Mouse (Mus musculus): ENCODE results near the gene Irf1. TPM values are rescaled to one million over a fixed set of nuclear protein-coding genes. Genes with fewer than 3 reads are reported as not detected.
A peak's percentile ranks its signal among the peaks of the same experiment; 100 is the strongest.
"Not testable (repeated sequence)": the region's sequence is repeated elsewhere in the genome, so short reads cannot be mapped to it uniquely, and the experiment has no call there.

The Irf1 gene
- polyA plus RNA-seq, 1 experiment from 2014 or later, result 76.1 TPM

GRCm38 (mm10) chr11:53758033-53758432, 11.8 kb upstream of the Irf1 start:
- not testable (repeated sequence) for H3K27me3 ChIP-seq (replicated peaks; ENCODE audit: control insufficient read depth, insufficient read depth, low read length); H3K36me3 ChIP-seq (ENCODE audit: control insufficient read depth, insufficient read depth); H3K4me2 ChIP-seq (replicated peaks; ENCODE audit: low read depth); ATAC-seq; H3K9me3 ChIP-seq (ENCODE audit: control insufficient read depth); H3K9ac ChIP-seq (ENCODE audit: low read depth, low read length); H3K4me3 ChIP-seq (ENCODE audit: low read depth, low read length)
- 51% methylated on average over 8 of the region's 9 CpGs for whole genome bisulfite sequencing
- peak overlapping the region; percentile 95 for H3K27ac ChIP-seq (ENCODE audit: low read depth, low read length)
- H3K4me1 ChIP-seq (replicated peaks; ENCODE audit: control insufficient read depth, insufficient read depth, low read length), result peaks cover 25% of the 10 kb centered on the region
- TF ChIP-seq CTCF (IDR thresholded peaks at IDR 0.05; ENCODE audit: low read depth), result peak; percentile 68

GRCm38 (mm10) chr11:53758791-53759351, 10.9 kb upstream of the Irf1 start:
- no peak overlapping the region for H3K4me3 ChIP-seq (ENCODE audit: low read depth, low read length)
- peak overlapping the region; percentile 95 for H3K27ac ChIP-seq (ENCODE audit: low read depth, low read length)
- H3K9ac ChIP-seq (ENCODE audit: low read depth, low read length), result 0 out of 2 replicates have a peak overlapping the region, but pooled peaks have one; percentile 1
- WGBS, result 25% methylated on average over 6 of the region's 6 CpGs
- peaks cover 25% of the 10 kb centered on the region for H3K4me1 ChIP-seq (replicated peaks; ENCODE audit: control insufficient read depth, insufficient read depth, low read length)
- ATAC-seq, result peak; percentile 68
- no peaks in the 10 kb centered on the region for H3K27me3 ChIP-seq (replicated peaks; ENCODE audit: control insufficient read depth, insufficient read depth, low read length)
- H3K4me2 ChIP-seq (replicated peaks; ENCODE audit: low read depth), result peak overlapping the region; percentile 30; the same call in 1 of the 2 replicates
- H3K9me3 ChIP-seq (ENCODE audit: control insufficient read depth), result no peaks in the 10 kb centered on the region
- TF ChIP-seq CTCF (IDR thresholded peaks at IDR 0.05; ENCODE audit: low read depth), result peak; percentile 67
- H3K36me3 ChIP-seq (ENCODE audit: control insufficient read depth, insufficient read depth), result no peaks in the 10 kb centered on the region

GRCm38 (mm10) chr11:53759545-53760406, 10.0 kb upstream of the Irf1 start:
- WGBS, result 19% methylated on average over 22 of the region's 22 CpGs
- TF ChIP-seq CTCF (IDR thresholded peaks at IDR 0.05; ENCODE audit: low read depth), result no peak
- no peaks in the 10 kb centered on the region for H3K27me3 ChIP-seq (replicated peaks; ENCODE audit: control insufficient read depth, insufficient read depth, low read length)
- H3K4me2 ChIP-seq (replicated peaks; ENCODE audit: low read depth), result peak overlapping the region; percentile 37; the same call in 1 of the 2 replicates
- H3K4me3 ChIP-seq (ENCODE audit: low read depth, low read length), result no peak overlapping the region
- H3K9ac ChIP-seq (ENCODE audit: low read depth, low read length), result 0 out of 2 replicates have a peak overlapping the region, but pooled peaks have one; percentile 1
- peak; percentile 12; the same call in 1 of the 2 replicates for ATAC-seq
- H3K4me1 ChIP-seq (replicated peaks; ENCODE audit: control insufficient read depth, insufficient read depth, low read length), result peaks cover 25% of the 10 kb centered on the region
- H3K27ac ChIP-seq (ENCODE audit: low read depth, low read length), result peak overlapping the region; percentile 95
- H3K9me3 ChIP-seq (ENCODE audit: control insufficient read depth), result no peaks in the 10 kb centered on the region
- H3K36me3 ChIP-seq (ENCODE audit: control insufficient read depth, insufficient read depth), result no peaks in the 10 kb centered on the region

GRCm38 (mm10) chr11:53761284-53761683, 8.5 kb upstream of the Irf1 start:
- no peaks in the 10 kb centered on the region for H3K36me3 ChIP-seq (ENCODE audit: control insufficient read depth, insufficient read depth)
- no peak for TF ChIP-seq CTCF (IDR thresholded peaks at IDR 0.05; ENCODE audit: low read depth)
- no peak overlapping the region for H3K4me3 ChIP-seq (ENCODE audit: low read depth, low read length)
- H3K4me1 ChIP-seq (replicated peaks; ENCODE audit: control insufficient read depth, insufficient read depth, low read length), result peaks cover 25% of the 10 kb centered on the region
- no peak for ATAC-seq
- H3K9ac ChIP-seq (ENCODE audit: low read depth, low read length), result no peak overlapping the region
- H3K9me3 ChIP-seq (ENCODE audit: control insufficient read depth), result no peaks in the 10 kb centered on the region
- 65% methylated on average over 5 of the region's 5 CpGs for WGBS
- H3K27ac ChIP-seq (ENCODE audit: low read depth, low read length), result peak overlapping the region; percentile 99
- no peaks in the 10 kb centered on the region for H3K27me3 ChIP-seq (replicated peaks; ENCODE audit: control insufficient read depth, insufficient read depth, low read length)
- no peak overlapping the region for H3K4me2 ChIP-seq (replicated peaks; ENCODE audit: low read depth)

GRCm38 (mm10) chr11:53761822-53762221, 8.0 kb upstream of the Irf1 start:
- H3K4me3 ChIP-seq (ENCODE audit: low read depth, low read length), result no peak overlapping the region
- 36% methylated on average over 2 of the region's 2 CpGs for WGBS
- peaks cover 25% of the 10 kb centered on the region for H3K4me1 ChIP-seq (replicated peaks; ENCODE audit: control insufficient read depth, insufficient read depth, low read length)
- no peak for ATAC-seq
- H3K27me3 ChIP-seq (replicated peaks; ENCODE audit: control insufficient read depth, insufficient read depth, low read length), result no peaks in the 10 kb centered on the region
- H3K9ac ChIP-seq (ENCODE audit: low read depth, low read length), result peak overlapping the region; percentile 28
- no peak overlapping the region; the same call in 1 of the 2 replicates for H3K4me2 ChIP-seq (replicated peaks; ENCODE audit: low read depth)
- no peaks in the 10 kb centered on the region for H3K9me3 ChIP-seq (ENCODE audit: control insufficient read depth)
- H3K27ac ChIP-seq (ENCODE audit: low read depth, low read length), result peak overlapping the region; percentile 99
- TF ChIP-seq CTCF (IDR thresholded peaks at IDR 0.05; ENCODE audit: low read depth), result no peak
- H3K36me3 ChIP-seq (ENCODE audit: control insufficient read depth, insufficient read depth), result no peaks in the 10 kb centered on the region

GRCm38 (mm10) chr11:53762426-53762825, 7.4 kb upstream of the Irf1 start:
- ATAC-seq, result peak; percentile 22
- peak overlapping the region; percentile 29 for H3K4me3 ChIP-seq (ENCODE audit: low read depth, low read length)
- no peaks in the 10 kb centered on the region for H3K27me3 ChIP-seq (replicated peaks; ENCODE audit: control insufficient read depth, insufficient read depth, low read length)
- 31% methylated on average over 2 of the region's 2 CpGs for WGBS
- H3K36me3 ChIP-seq (ENCODE audit: control insufficient read depth, insufficient read depth), result no peaks in the 10 kb centered on the region
- peak overlapping the region; percentile 69 for H3K4me2 ChIP-seq (replicated peaks; ENCODE audit: low read depth)
- peak overlapping the region; percentile 99 for H3K27ac ChIP-seq (ENCODE audit: low read depth, low read length)
- peak overlapping the region; percentile 22 for H3K9ac ChIP-seq (ENCODE audit: low read depth, low read length)
- H3K9me3 ChIP-seq (ENCODE audit: control insufficient read depth), result no peaks in the 10 kb centered on the region
- peaks cover 25% of the 10 kb centered on the region for H3K4me1 ChIP-seq (replicated peaks; ENCODE audit: control insufficient read depth, insufficient read depth, low read length)
- peak; percentile 3; the same call in 1 of the 2 replicates for TF ChIP-seq CTCF (IDR thresholded peaks at IDR 0.05; ENCODE audit: low read depth)

All from intestine, postnatal 0 days (tissue).